Mouse (Mus musculus): ENCODE results near the gene Cc2d1a. TPM values are rescaled to one million over a fixed set of nuclear protein-coding genes. Genes with fewer than 3 reads are reported as not detected.
A peak's percentile ranks its signal among the peaks of the same experiment; 100 is the strongest.

Cc2d1a gene
- polyA plus RNA-seq, 1 experiment from 2014 or later: 17.7 TPM

- Histone ChIP-seq H3K9me3 (ENCODE audit: control insufficient read depth, low read length) (no peaks in the 10 kb centered on the region), H3K27ac (ENCODE audit: low read depth, low read length) (peak overlapping the region; percentile 75; the same call in 1 of the 2 replicates), H3K4me1 (ENCODE audit: control insufficient read depth, insufficient read depth, low read length) (peaks cover 13% of the 10 kb centered on the region), H3K27me3 (ENCODE audit: control insufficient read depth, insufficient read depth, low read length) (no peaks in the 10 kb centered on the region), H3K9ac (ENCODE audit: low read depth, low read length) (peak overlapping the region; percentile 67), H3K4me2 (replicated peaks; ENCODE audit: low read depth, low read length) (peak overlapping the region; percentile 55), H3K36me3 (ENCODE audit: control insufficient read depth, insufficient read depth, low read length) (peaks cover 14% of the 10 kb centered on the region), H3K4me3 (ENCODE audit: low read length) (peak overlapping the region; percentile 52)
- peak; percentile 84 for ATAC-seq (ENCODE audit: low FRiP score, low TSS enrichment)
- WGBS: under 1% methylated on average over 28 of the region's 29 CpGs
Observed at GRCm38 (mm10) chr8:84104221-84104620, 43.5 kb downstream of the Cc2d1a start.

- peak overlapping the region; percentile 55 for H3K4me2 ChIP-seq (replicated peaks; ENCODE audit: low read depth, low read length)
- H3K4me3 ChIP-seq (ENCODE audit: low read length): peak overlapping the region; percentile 52
- no peaks in the 10 kb centered on the region for H3K27me3 ChIP-seq (ENCODE audit: control insufficient read depth, insufficient read depth, low read length)
- peaks cover 18% of the 10 kb centered on the region for H3K36me3 ChIP-seq (ENCODE audit: control insufficient read depth, insufficient read depth, low read length)
- no peaks in the 10 kb centered on the region for H3K9me3 ChIP-seq (ENCODE audit: control insufficient read depth, low read length)
- H3K27ac ChIP-seq (ENCODE audit: low read depth, low read length): peak overlapping the region; percentile 2; the same call in 1 of the 2 replicates
- peak overlapping the region; percentile 67; the same call in 1 of the 2 replicates for H3K9ac ChIP-seq (ENCODE audit: low read depth, low read length)
- ATAC-seq (ENCODE audit: low FRiP score, low TSS enrichment): no peak
- WGBS: 45% methylated on average over 3 of the region's 3 CpGs
- peaks cover 13% of the 10 kb centered on the region for H3K4me1 ChIP-seq (ENCODE audit: control insufficient read depth, insufficient read depth, low read length)
Observed at GRCm38 (mm10) chr8:84103601-84104000, 44.1 kb downstream of the Cc2d1a start.

- Histone ChIP-seq H3K9me3 (ENCODE audit: control insufficient read depth, low read length) (no peaks in the 10 kb centered on the region), H3K27me3 (ENCODE audit: control insufficient read depth, insufficient read depth, low read length) (no peaks in the 10 kb centered on the region), H3K36me3 (ENCODE audit: control insufficient read depth, insufficient read depth, low read length) (peaks cover 38% of the 10 kb centered on the region), H3K4me1 (ENCODE audit: control insufficient read depth, insufficient read depth, low read length) (peaks cover 13% of the 10 kb centered on the region), H3K4me2 (replicated peaks; ENCODE audit: low read depth, low read length) (no peak overlapping the region), H3K9ac (ENCODE audit: low read depth, low read length) (no peak overlapping the region), H3K27ac (ENCODE audit: low read depth, low read length) (no peak overlapping the region), H3K4me3 (ENCODE audit: low read length) (no peak overlapping the region)
- WGBS: 95% methylated on average over 25 of the region's 25 CpGs
- no peak for ATAC-seq (ENCODE audit: low FRiP score, low TSS enrichment)
Observed at GRCm38 (mm10) chr8:84101476-84102270, 46.1 kb downstream of the Cc2d1a start.

- no peak overlapping the region for H3K4me2 ChIP-seq (replicated peaks; ENCODE audit: low read depth, low read length)
- H3K27me3 ChIP-seq (ENCODE audit: control insufficient read depth, insufficient read depth, low read length): no peaks in the 10 kb centered on the region
- no peak overlapping the region for H3K27ac ChIP-seq (ENCODE audit: low read depth, low read length)
- peaks cover 8% of the 10 kb centered on the region for H3K4me1 ChIP-seq (ENCODE audit: control insufficient read depth, insufficient read depth, low read length)
- H3K9ac ChIP-seq (ENCODE audit: low read depth, low read length): no peak overlapping the region
- 92% methylated on average over 7 of the region's 7 CpGs for WGBS
- no peak for ATAC-seq (ENCODE audit: low FRiP score, low TSS enrichment)
- H3K4me3 ChIP-seq (ENCODE audit: low read length): no peak overlapping the region
- H3K9me3 ChIP-seq (ENCODE audit: control insufficient read depth, low read length): no peaks in the 10 kb centered on the region
- H3K36me3 ChIP-seq (ENCODE audit: control insufficient read depth, insufficient read depth, low read length): peaks cover 67% of the 10 kb centered on the region
Observed at GRCm38 (mm10) chr8:84098376-84098775, 49.4 kb downstream of the Cc2d1a start.

- H3K27me3 ChIP-seq (ENCODE audit: control insufficient read depth, insufficient read depth, low read length): no peaks in the 10 kb centered on the region
- peaks cover 70% of the 10 kb centered on the region for H3K36me3 ChIP-seq (ENCODE audit: control insufficient read depth, insufficient read depth, low read length)
- no peak for ATAC-seq (ENCODE audit: low FRiP score, low TSS enrichment)
- H3K9ac ChIP-seq (ENCODE audit: low read depth, low read length): no peak overlapping the region
- no peaks in the 10 kb centered on the region for H3K9me3 ChIP-seq (ENCODE audit: control insufficient read depth, low read length)
- H3K4me3 ChIP-seq (ENCODE audit: low read length): no peak overlapping the region
- no peak overlapping the region for H3K27ac ChIP-seq (ENCODE audit: low read depth, low read length)
- 70% methylated on average over 8 of the region's 8 CpGs for WGBS
- no peaks in the 10 kb centered on the region for H3K4me1 ChIP-seq (ENCODE audit: control insufficient read depth, insufficient read depth, low read length)
- H3K4me2 ChIP-seq (replicated peaks; ENCODE audit: low read depth, low read length): no peak overlapping the region
Observed at GRCm38 (mm10) chr8:84096061-84096460, 51.7 kb downstream of the Cc2d1a start.

GRCm38 (mm10) chr8:84090585-84090984, 57.2 kb downstream of the Cc2d1a start:
- 89% methylated on average over 8 of the region's 8 CpGs for WGBS
- no peaks in the 10 kb centered on the region for H3K4me1 ChIP-seq (ENCODE audit: control insufficient read depth, insufficient read depth, low read length)
- no peak for ATAC-seq (ENCODE audit: low FRiP score, low TSS enrichment)
- H3K36me3 ChIP-seq (ENCODE audit: control insufficient read depth, insufficient read depth, low read length): peaks cover 81% of the 10 kb centered on the region
- no peak overlapping the region for H3K9ac ChIP-seq (ENCODE audit: low read depth, low read length)
- no peaks in the 10 kb centered on the region for H3K27me3 ChIP-seq (ENCODE audit: control insufficient read depth, insufficient read depth, low read length)
- no peak overlapping the region for H3K27ac ChIP-seq (ENCODE audit: low read depth, low read length)
- H3K9me3 ChIP-seq (ENCODE audit: control insufficient read depth, low read length): no peaks in the 10 kb centered on the region
- H3K4me2 ChIP-seq (replicated peaks; ENCODE audit: low read depth, low read length): no peak overlapping the region
- no peak overlapping the region for H3K4me3 ChIP-seq (ENCODE audit: low read length)

GRCm38 (mm10) chr8:84089277-84089676, 58.5 kb downstream of the Cc2d1a start:
- no peaks in the 10 kb centered on the region for H3K4me1 ChIP-seq (ENCODE audit: control insufficient read depth, insufficient read depth, low read length)
- no peak overlapping the region for H3K9ac ChIP-seq (ENCODE audit: low read depth, low read length)
- peaks cover 76% of the 10 kb centered on the region for H3K36me3 ChIP-seq (ENCODE audit: control insufficient read depth, insufficient read depth, low read length)
- 73% methylated on average over 9 of the region's 9 CpGs for WGBS
- no peak overlapping the region for H3K4me3 ChIP-seq (ENCODE audit: low read length)
- no peak overlapping the region for H3K27ac ChIP-seq (ENCODE audit: low read depth, low read length)
- no peak for ATAC-seq (ENCODE audit: low FRiP score, low TSS enrichment)
- no peak overlapping the region for H3K4me2 ChIP-seq (replicated peaks; ENCODE audit: low read depth, low read length)
- no peaks in the 10 kb centered on the region for H3K9me3 ChIP-seq (ENCODE audit: control insufficient read depth, low read length)
- H3K27me3 ChIP-seq (ENCODE audit: control insufficient read depth, insufficient read depth, low read length): no peaks in the 10 kb centered on the region

GRCm38 (mm10) chr8:84087821-84088220, 59.9 kb downstream of the Cc2d1a start:
- Histone ChIP-seq H3K9ac (ENCODE audit: low read depth, low read length) (no peak overlapping the region), H3K36me3 (ENCODE audit: control insufficient read depth, insufficient read depth, low read length) (peaks cover 75% of the 10 kb centered on the region), H3K27me3 (ENCODE audit: control insufficient read depth, insufficient read depth, low read length) (no peaks in the 10 kb centered on the region), H3K4me2 (replicated peaks; ENCODE audit: low read depth, low read length) (no peak overlapping the region), H3K27ac (ENCODE audit: low read depth, low read length) (no peak overlapping the region), H3K4me1 (ENCODE audit: control insufficient read depth, insufficient read depth, low read length) (no peaks in the 10 kb centered on the region), H3K9me3 (ENCODE audit: control insufficient read depth, low read length) (no peaks in the 10 kb centered on the region), H3K4me3 (ENCODE audit: low read length) (no peak overlapping the region)
- WGBS: 93% methylated on average over 14 of the region's 14 CpGs
- no peak for ATAC-seq (ENCODE audit: low FRiP score, low TSS enrichment)

- Histone ChIP-seq H3K4me2 (replicated peaks; ENCODE audit: low read depth, low read length) (no peak overlapping the region), H3K4me1 (ENCODE audit: control insufficient read depth, insufficient read depth, low read length) (no peaks in the 10 kb centered on the region), H3K9me3 (ENCODE audit: control insufficient read depth, low read length) (no peaks in the 10 kb centered on the region), H3K27ac (ENCODE audit: low read depth, low read length) (no peak overlapping the region), H3K9ac (ENCODE audit: low read depth, low read length) (no peak overlapping the region), H3K4me3 (ENCODE audit: low read length) (no peak overlapping the region), H3K36me3 (ENCODE audit: control insufficient read depth, insufficient read depth, low read length) (peaks cover 75% of the 10 kb centered on the region), H3K27me3 (ENCODE audit: control insufficient read depth, insufficient read depth, low read length) (no peaks in the 10 kb centered on the region)
- WGBS: 88% methylated on average over 7 of the region's 7 CpGs
- ATAC-seq (ENCODE audit: low FRiP score, low TSS enrichment): no peak
Observed at GRCm38 (mm10) chr8:84087156-84087555, 60.6 kb downstream of the Cc2d1a start.

Data from kidney, embryonic 14.5 days (tissue).